Mouse (Mus musculus) cerebellum, adult 2 months (tissue): ENCODE data around the gene Msantd3.

Experiments
- CTCF ChIP-seq: fragments of 200-500 bp; IDR thresholded peaks from 2 replicates; pipeline ENCODE4 v1.5.1; 2011; ENCODE audit warnings: low read depth, mild to moderate bottlenecking, control low read depth, low read length, moderate library complexity, borderline replicate concordance; ENCODE audit not compliant: insufficient read depth
- POLR2A ChIP-seq: fragments of 200-500 bp; IDR thresholded peaks from 2 replicates; pipeline ENCODE4 v1.6.1; 2011; ENCODE audit warnings: low read length, control low read depth, borderline replicate concordance; ENCODE audit not compliant: insufficient read depth

GRCm38 (mm10) chr4:48559652-48560051 is 19.9 kb downstream of the Msantd3 start:
- TF ChIP-seq POLR2A (no peak), CTCF (no peak)
